Mouse (Mus musculus): ENCODE measurements around the gene Map2k7. TPM values are rescaled to one million over a fixed set of nuclear protein-coding genes. Genes with fewer than 3 reads are reported as not detected.

Map2k7 gene
- polyA plus RNA-seq, 1 experiment, result 37.0 TPM

GRCm38 (mm10) chr8:4226323-4226722, 12.2 kb upstream of the Map2k7 start:
- no peak overlapping the region for H3K4me3 ChIP-seq (ENCODE audit: insufficient read depth, low read length)
- no peaks in the 10 kb centered on the region for H3K4me1 ChIP-seq (ENCODE audit: control insufficient read depth, insufficient read depth, low read length)
- H3K27ac ChIP-seq (ENCODE audit: insufficient read depth, low read length), result no peak overlapping the region
- TF ChIP-seq CTCF (IDR thresholded peaks at IDR 0.05; ENCODE audit: borderline replicate concordance, insufficient read depth, low read length) (no peak), POLR2A (IDR thresholded peaks at IDR 0.05; ENCODE audit: low read depth, low read length) (no peak)

- Histone ChIP-seq H3K4me1 (ENCODE audit: control insufficient read depth, insufficient read depth, low read length) (no peaks in the 10 kb centered on the region), H3K27ac (ENCODE audit: insufficient read depth, low read length) (no peak within 1 kb of the TSS), H3K4me3 (ENCODE audit: insufficient read depth, low read length) (peak within 1 kb of the TSS; percentile 9)
- peak; percentile 41; the same call in 1 of the 2 replicates for TF ChIP-seq POLR2A (IDR thresholded peaks at IDR 0.05; ENCODE audit: low read depth, low read length)
- no peak for TF ChIP-seq CTCF (IDR thresholded peaks at IDR 0.05; ENCODE audit: borderline replicate concordance, insufficient read depth, low read length)
Observed at GRCm38 (mm10) chr8:4226739-4227347, 11.7 kb upstream of the Map2k7 start, which contains the start of gene Lrrc8e. Gene Lrrc8e (plus strand): TSS chr8:4226827.

GRCm38 (mm10) chr8:4227919-4228318, 10.6 kb upstream of the Map2k7 start:
- Histone ChIP-seq H3K4me1 (ENCODE audit: control insufficient read depth, insufficient read depth, low read length) (no peaks in the 10 kb centered on the region), H3K27ac (ENCODE audit: insufficient read depth, low read length) (no peak overlapping the region), H3K4me3 (ENCODE audit: insufficient read depth, low read length) (no peak overlapping the region)
- no peak for TF ChIP-seq POLR2A (IDR thresholded peaks at IDR 0.05; ENCODE audit: low read depth, low read length)
- no peak for TF ChIP-seq CTCF (IDR thresholded peaks at IDR 0.05; ENCODE audit: borderline replicate concordance, insufficient read depth, low read length)

GRCm38 (mm10) chr8:4229784-4230183, 8.8 kb upstream of the Map2k7 start:
- TF ChIP-seq CTCF (IDR thresholded peaks at IDR 0.05; ENCODE audit: borderline replicate concordance, insufficient read depth, low read length) (no peak), POLR2A (IDR thresholded peaks at IDR 0.05; ENCODE audit: low read depth, low read length) (no peak)
- H3K4me1 ChIP-seq (ENCODE audit: control insufficient read depth, insufficient read depth, low read length), result no peaks in the 10 kb centered on the region

GRCm38 (mm10) chr8:4230612-4231351, 7.8 kb upstream of the Map2k7 start:
- no peaks in the 10 kb centered on the region for H3K4me1 ChIP-seq (ENCODE audit: control insufficient read depth, insufficient read depth, low read length)
- TF ChIP-seq POLR2A (IDR thresholded peaks at IDR 0.05; ENCODE audit: low read depth, low read length), result no peak
- no peak for TF ChIP-seq CTCF (IDR thresholded peaks at IDR 0.05; ENCODE audit: borderline replicate concordance, insufficient read depth, low read length)
- H3K4me3 ChIP-seq (ENCODE audit: insufficient read depth, low read length), result no peak overlapping the region

More at GRCm38 (mm10) chr8:4229784-4230183, 8.8 kb upstream of the Map2k7 start:
- no peak overlapping the region for H3K4me3 ChIP-seq (ENCODE audit: insufficient read depth, low read length)
- no peak overlapping the region for H3K27ac ChIP-seq (ENCODE audit: insufficient read depth, low read length)

GRCm38 (mm10) chr8:4237814-4238433, 616 bp upstream of the Map2k7 start:
- H3K27ac ChIP-seq (ENCODE audit: insufficient read depth, low read length), result peak overlapping the region; percentile 75
- peak; percentile 54; the same call in 1 of the 2 replicates for TF ChIP-seq POLR2A (IDR thresholded peaks at IDR 0.05; ENCODE audit: low read depth, low read length)
- TF ChIP-seq CTCF (IDR thresholded peaks at IDR 0.05; ENCODE audit: borderline replicate concordance, insufficient read depth, low read length), result no peak
- H3K4me3 ChIP-seq (ENCODE audit: insufficient read depth, low read length), result peak overlapping the region; percentile 27
- peaks cover 8% of the 10 kb centered on the region for H3K4me1 ChIP-seq (ENCODE audit: control insufficient read depth, insufficient read depth, low read length)

More at GRCm38 (mm10) chr8:4230612-4231351, 7.8 kb upstream of the Map2k7 start:
- no peak overlapping the region for H3K27ac ChIP-seq (ENCODE audit: insufficient read depth, low read length)

GRCm38 (mm10) chr8:4239193-4239890, 802 bp downstream of the Map2k7 start:
- Histone ChIP-seq H3K4me3 (ENCODE audit: insufficient read depth, low read length) (peak overlapping the region; percentile 85), H3K4me1 (ENCODE audit: control insufficient read depth, insufficient read depth, low read length) (peaks cover 8% of the 10 kb centered on the region), H3K27ac (ENCODE audit: insufficient read depth, low read length) (0 out of 2 replicates have a peak overlapping the region, but pooled peaks have one; percentile 21)
- TF ChIP-seq CTCF (IDR thresholded peaks at IDR 0.05; ENCODE audit: borderline replicate concordance, insufficient read depth, low read length) (no peak), POLR2A (IDR thresholded peaks at IDR 0.05; ENCODE audit: low read depth, low read length) (no peak; the same call in 1 of the 2 replicates)

- no peak overlapping the region for H3K27ac ChIP-seq (ENCODE audit: insufficient read depth, low read length)
- H3K4me1 ChIP-seq (ENCODE audit: control insufficient read depth, insufficient read depth, low read length), result 0 out of 2 replicates have a peak, but pooled peaks cover 3% of the 10 kb centered on the region
- TF ChIP-seq POLR2A (IDR thresholded peaks at IDR 0.05; ENCODE audit: low read depth, low read length) (no peak), CTCF (IDR thresholded peaks at IDR 0.05; ENCODE audit: borderline replicate concordance, insufficient read depth, low read length) (no peak)
- H3K4me3 ChIP-seq (ENCODE audit: insufficient read depth, low read length), result no peak overlapping the region
Observed at GRCm38 (mm10) chr8:4245061-4245460, 6.5 kb downstream of the Map2k7 start.

GRCm38 (mm10) chr8:4245737-4246136, 7.2 kb downstream of the Map2k7 start:
- no peak for TF ChIP-seq CTCF (IDR thresholded peaks at IDR 0.05; ENCODE audit: borderline replicate concordance, insufficient read depth, low read length)
- TF ChIP-seq POLR2A (IDR thresholded peaks at IDR 0.05; ENCODE audit: low read depth, low read length), result no peak
- Histone ChIP-seq H3K4me1 (ENCODE audit: control insufficient read depth, insufficient read depth, low read length) (no peaks in the 10 kb centered on the region), H3K4me3 (ENCODE audit: insufficient read depth, low read length) (no peak overlapping the region), H3K27ac (ENCODE audit: insufficient read depth, low read length) (no peak overlapping the region)

All from embryonic fibroblast, embryonic 13.5 days (primary cell).